Mouse (Mus musculus): Measurements from ENCODE around the gene Auts2.

The Auts2 gene

GRCm38 (mm10) chr5:131560773-131561560 lies 982.2 kb downstream of the Auts2 start:
- WGBS, result 69% methylated on average over 5 of the region's 5 CpGs

- WGBS, result 72% methylated on average over 8 of the region's 8 CpGs
Observed at GRCm38 (mm10) chr5:131558403-131559174, 984.6 kb downstream of the Auts2 start.

GRCm38 (mm10) chr5:131557591-131558385 lies 985.4 kb downstream of the Auts2 start:
- 81% methylated on average over 14 of the region's 14 CpGs for WGBS

- WGBS, result 65% methylated on average over 17 of the region's 17 CpGs
Observed at GRCm38 (mm10) chr5:131548932-131549563, 994.1 kb downstream of the Auts2 start.

- WGBS, result 72% methylated on average over 6 of the region's 6 CpGs
Observed at GRCm38 (mm10) chr5:131547926-131548325, 995.2 kb downstream of the Auts2 start.

- WGBS, result 61% methylated on average over 1 of the region's 1 CpGs
Observed at GRCm38 (mm10) chr5:131546414-131546813, 996.7 kb downstream of the Auts2 start.

GRCm38 (mm10) chr5:131544381-131544780 lies 998.8 kb downstream of the Auts2 start:
- WGBS, result 96% methylated on average over 7 of the region's 7 CpGs

- under 1% methylated on average over 67 of the region's 68 CpGs for WGBS
Observed at GRCm38 (mm10) chr5:131538311-131538915, 1004.7 kb downstream of the Auts2 start.

- under 1% methylated on average over 47 of the region's 48 CpGs for WGBS
Observed at GRCm38 (mm10) chr5:131537831-131538310, 1005.3 kb downstream of the Auts2 start.

- WGBS, result 1% methylated on average over 44 of the region's 44 CpGs
Observed at GRCm38 (mm10) chr5:131537155-131537830, 1005.9 kb downstream of the Auts2 start.

- WGBS, result 57% methylated on average over 6 of the region's 6 CpGs
Observed at GRCm38 (mm10) chr5:131535752-131536151, 1007.4 kb downstream of the Auts2 start.

- WGBS, result 13% methylated on average over 3 of the region's 3 CpGs
Observed at GRCm38 (mm10) chr5:131533815-131534214, 1009.3 kb downstream of the Auts2 start.

GRCm38 (mm10) chr5:131531744-131532552 lies 1011.2 kb downstream of the Auts2 start:
- WGBS, result 70% methylated on average over 15 of the region's 15 CpGs

- 68% methylated on average over 2 of the region's 2 CpGs for WGBS
Observed at GRCm38 (mm10) chr5:131530828-131531227, 1012.3 kb downstream of the Auts2 start.

- WGBS, result 44% methylated on average over 3 of the region's 3 CpGs
Observed at GRCm38 (mm10) chr5:131526666-131527065, 1016.5 kb downstream of the Auts2 start.

GRCm38 (mm10) chr5:131524900-131525465 lies 1018.2 kb downstream of the Auts2 start:
- 78% methylated on average over 12 of the region's 12 CpGs for WGBS

GRCm38 (mm10) chr5:131519560-131519959 lies 1023.6 kb downstream of the Auts2 start:
- 91% methylated on average over 3 of the region's 3 CpGs for WGBS

GRCm38 (mm10) chr5:131517677-131518076 lies 1025.5 kb downstream of the Auts2 start:
- WGBS, result 51% methylated on average over 4 of the region's 4 CpGs
